Mouse (Mus musculus) spleen, adult 2 months (tissue): ENCODE data around the gene Ssu72. TPM values are rescaled to one million over a fixed set of nuclear protein-coding genes. Genes with fewer than 3 reads are reported as not detected.
A peak's percentile ranks its signal among the peaks of the same experiment; 100 is the strongest.

Experiments used
- DNase-seq, 2 experiments: peaks; one replicate each; pipeline versions ENCODE4 v3.0.0 to v3.0.0-alpha.2; 2012 to 2021; ENCODE audit warnings: low spot score in 2 of 2, low read depth in 1 of 2
- H3K27ac ChIP-seq: fragments of 200-500 bp; 2 replicates; pipeline ENCODE4 v1.5.1; 2012; ENCODE audit warnings: low read length, inconsistent platforms; ENCODE audit not compliant: insufficient read depth
- H3K27me3 ChIP-seq: fragments of 200-500 bp; 2 replicates; pipeline ENCODE4 v1.6.1; 2012; ENCODE audit warnings: mild to moderate bottlenecking, moderate library complexity, low read length, inconsistent platforms; ENCODE audit not compliant: control insufficient read depth, insufficient read depth
- H3K36me3 ChIP-seq: fragments of 200-500 bp; 2 replicates; pipeline ENCODE4 v1.6.1; 2012; ENCODE audit warnings: mild to moderate bottlenecking, low read length, inconsistent platforms; ENCODE audit not compliant: control insufficient read depth, insufficient read depth
- H3K4me1 ChIP-seq: fragments of 200-500 bp; 2 replicates; pipeline ENCODE4 v1.6.1; 2011; ENCODE audit warnings: inconsistent platforms; ENCODE audit not compliant: control insufficient read depth, insufficient read depth, insufficient read length
- H3K4me3 ChIP-seq: fragments of 200-500 bp; 2 replicates; pipeline ENCODE4 v1.5.1; 2011; ENCODE audit warnings: mild to moderate bottlenecking, inconsistent platforms; ENCODE audit not compliant: insufficient read depth, insufficient read length; ENCODE audit errors: extremely low read depth
- CTCF ChIP-seq: fragments of 200-500 bp; IDR thresholded peaks from 2 replicates; pipeline ENCODE4 v1.5.1; 2011; ENCODE audit warnings: mild to moderate bottlenecking, inconsistent platforms; ENCODE audit not compliant: insufficient read depth, insufficient read length, insufficient replicate concordance; ENCODE audit errors: extremely low read depth
- POLR2A ChIP-seq: fragments of 200-500 bp; IDR thresholded peaks from 2 replicates; pipeline ENCODE4 v1.6.1; 2011; ENCODE audit warnings: low read depth, low read length, inconsistent platforms
- WGBS: fragments of 180-500 bp; shearing (Covaris S2); methylation state at CpG from one replicate; pipeline ENCODE4 v1.1.7; 2018; 5-methylcytosine and 5-hydroxymethylcytosine counted together
- polyA plus RNA-seq: library from polyadenylated mRNA; depleted of rRNA; stranded (reverse); fragments of >200 nt; gene quantifications from 2 replicates; pipeline ENCODE4 v1.2.3, GENCODE M21; 2012

Ssu72 gene
- polyA plus RNA-seq, 1 experiment = 82.4 TPM

DNA sequence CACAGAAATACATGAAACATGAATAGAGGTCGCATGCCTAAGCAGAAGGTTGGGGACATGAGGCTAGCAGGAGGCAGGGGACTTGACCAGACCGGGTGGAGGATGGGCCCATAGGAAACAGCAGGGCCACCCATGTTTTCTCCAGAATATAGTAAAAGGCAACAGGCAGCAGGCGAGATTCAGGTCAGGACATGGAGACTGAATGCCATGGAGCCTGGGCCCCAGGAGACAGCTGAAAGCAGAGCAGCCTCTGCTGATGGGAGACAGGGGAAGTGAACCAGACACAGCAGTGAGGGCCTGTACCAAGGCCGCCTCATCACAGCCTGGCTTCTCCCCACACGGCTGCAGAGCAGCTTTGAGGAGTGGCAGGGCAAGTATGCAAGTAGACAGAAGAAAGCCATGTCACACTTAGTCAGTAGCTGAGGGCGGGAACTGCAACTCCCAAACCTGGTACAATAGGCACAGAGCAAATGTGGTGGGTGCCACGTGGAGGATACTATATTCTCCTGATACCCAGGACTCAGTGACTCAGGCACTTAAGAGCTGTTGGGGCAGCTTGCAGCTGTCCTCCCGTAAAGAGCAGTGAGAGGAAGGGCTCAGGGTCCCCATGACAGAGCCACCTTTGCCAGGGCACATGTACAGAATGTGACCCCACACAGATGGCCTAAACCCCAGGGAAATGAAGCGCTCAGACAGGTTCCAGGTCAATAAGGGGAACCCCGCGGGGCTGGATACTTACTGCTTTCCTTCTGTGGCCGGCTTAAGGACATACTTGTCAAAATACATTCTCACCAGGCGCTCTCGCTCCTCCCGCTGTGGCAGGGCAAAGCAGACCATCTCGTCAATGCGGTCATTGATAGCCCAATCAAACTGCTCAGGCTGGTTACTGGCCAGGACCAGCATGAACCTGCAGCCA lies 42.2 kb downstream of the Ssu72 start:
- 91% methylated on average over 17 of the region's 17 CpGs for WGBS
- H3K27ac ChIP-seq = no peak overlapping the region
- no peak for DNase-seq
- peaks cover 24% of the 10 kb centered on the region for H3K36me3 ChIP-seq
- H3K4me3 ChIP-seq = no peak overlapping the region
- no peaks in the 10 kb centered on the region for H3K27me3 ChIP-seq
- no peaks in the 10 kb centered on the region for H3K4me1 ChIP-seq
- TF ChIP-seq CTCF = no peak
- TF ChIP-seq POLR2A = no peak

- peaks cover 17% of the 10 kb centered on the region for H3K36me3 ChIP-seq
- 96% methylated on average over 12 of the region's 12 CpGs for WGBS
- H3K27me3 ChIP-seq = no peaks in the 10 kb centered on the region
- TF ChIP-seq POLR2A = no peak
- no peak for TF ChIP-seq CTCF
- no peak for DNase-seq
- peaks cover 4% of the 10 kb centered on the region; the same call in 1 of the 2 replicates for H3K4me1 ChIP-seq
- H3K4me3 ChIP-seq = no peak overlapping the region
- H3K27ac ChIP-seq = no peak overlapping the region
Observed at GRCm38 (mm10) chr4:155757011-155757410, 52.4 kb downstream of the Ssu72 start.

DNA sequence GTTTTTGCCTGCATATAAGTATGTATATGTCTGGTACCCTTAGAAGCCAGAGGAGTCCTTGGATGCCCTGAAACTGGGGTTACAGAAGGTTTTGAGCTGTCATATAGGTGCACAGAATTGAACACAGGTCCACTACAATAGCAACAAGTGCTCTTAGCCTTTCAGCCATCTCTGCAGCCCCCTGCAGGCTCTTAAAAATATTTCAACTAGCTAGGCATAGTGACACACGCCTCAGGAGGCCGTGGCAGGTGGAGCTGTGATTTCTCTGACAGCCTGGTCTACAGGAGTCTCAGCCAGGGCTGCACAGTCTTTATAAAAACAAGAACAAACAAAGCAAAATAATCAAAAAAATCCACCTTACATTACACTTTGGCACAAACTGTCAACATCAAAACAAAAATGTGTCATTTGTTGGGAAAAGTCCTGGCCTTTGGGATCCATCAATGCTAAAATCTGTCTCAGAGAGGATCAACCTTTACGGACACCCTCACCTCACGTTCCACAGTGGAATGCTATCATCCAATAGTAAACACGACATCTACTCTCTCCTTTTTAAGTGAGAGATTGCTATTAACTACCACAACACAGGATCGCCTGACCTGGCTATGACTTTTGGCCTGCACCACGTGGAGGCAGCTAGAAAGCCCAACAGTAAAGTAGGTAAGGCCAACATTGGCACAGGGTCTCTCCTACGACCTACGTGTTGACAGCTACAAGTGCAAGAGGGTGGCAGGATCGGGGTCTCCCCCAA lies 55.4 kb downstream of the Ssu72 start:
- Histone ChIP-seq H3K36me3 (peaks cover 6% of the 10 kb centered on the region), H3K27ac (no peak overlapping the region), H3K4me3 (peak overlapping the region; percentile 76), H3K27me3 (no peaks in the 10 kb centered on the region), H3K4me1 (peaks cover 4% of the 10 kb centered on the region; the same call in 1 of the 2 replicates)
- no peak for TF ChIP-seq POLR2A
- DNase-seq = peak; percentile 24 to 31
- 2% methylated on average over 10 of the region's 10 CpGs for WGBS

GRCm38 (mm10) chr4:155760613-155761355 lies 56.2 kb downstream of the Ssu72 start, which contains the start of gene Atad3a:
Atad3a (minus strand) TSS chr4:155761093.
- DNase-seq = peak; percentile 86 to 94
- Histone ChIP-seq H3K4me1 (peaks cover 4% of the 10 kb centered on the region; the same call in 1 of the 2 replicates), H3K4me3 (peak within 1 kb of the TSS; percentile 76), H3K27ac (no peak within 1 kb of the TSS), H3K36me3 (peaks cover 5% of the 10 kb centered on the region), H3K27me3 (no peaks in the 10 kb centered on the region)
- peak; percentile 48 for TF ChIP-seq POLR2A
- no peak for TF ChIP-seq CTCF
- 1% methylated on average over 68 of the region's 68 CpGs for WGBS

DNA sequence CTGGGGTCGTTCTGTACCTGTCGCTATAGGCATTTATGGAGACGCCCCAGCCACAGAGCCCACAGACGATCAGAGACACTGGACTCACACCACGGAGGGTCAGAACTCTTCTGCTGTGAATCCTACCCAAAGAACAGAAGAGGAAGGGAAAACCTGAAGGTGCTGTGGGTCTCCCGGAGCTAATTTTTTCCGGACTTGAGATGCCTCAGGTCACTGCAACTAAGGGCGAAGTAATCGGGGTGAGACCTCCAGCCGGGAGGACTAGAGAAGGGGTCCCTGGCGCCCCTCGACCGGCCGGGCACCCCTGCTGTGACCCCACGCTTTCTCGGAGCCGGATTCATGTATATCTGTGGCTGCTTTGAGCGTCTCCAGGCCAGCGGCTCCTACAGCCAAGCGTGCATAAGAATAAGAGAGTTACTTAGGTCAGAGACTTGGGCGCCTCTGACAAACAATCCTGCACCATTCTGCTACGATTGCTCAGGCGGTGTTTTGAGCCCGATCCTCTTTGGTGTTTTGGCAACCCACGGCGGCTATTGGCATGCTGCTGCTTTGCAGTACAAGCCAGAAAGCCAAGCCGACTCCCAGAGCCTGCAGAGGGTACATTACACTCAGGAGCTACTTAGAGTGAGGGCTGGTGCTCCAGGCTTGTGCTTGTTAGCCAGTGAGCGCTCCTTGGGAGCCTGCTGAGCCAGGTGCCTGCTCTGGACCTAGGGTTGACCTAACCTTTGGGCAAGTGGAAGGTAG lies 56.9 kb downstream of the Ssu72 start:
- peaks cover 4% of the 10 kb centered on the region; the same call in 1 of the 2 replicates for H3K4me1 ChIP-seq
- WGBS = 3% methylated on average over 28 of the region's 28 CpGs
- H3K27ac ChIP-seq = no peak overlapping the region
- H3K36me3 ChIP-seq = no peaks in the 10 kb centered on the region; the same call in 1 of the 2 replicates
- no peak for TF ChIP-seq CTCF
- TF ChIP-seq POLR2A = no peak
- no peaks in the 10 kb centered on the region for H3K27me3 ChIP-seq
- peak overlapping the region; percentile 58 for H3K4me3 ChIP-seq
- DNase-seq = no peak

DNA sequence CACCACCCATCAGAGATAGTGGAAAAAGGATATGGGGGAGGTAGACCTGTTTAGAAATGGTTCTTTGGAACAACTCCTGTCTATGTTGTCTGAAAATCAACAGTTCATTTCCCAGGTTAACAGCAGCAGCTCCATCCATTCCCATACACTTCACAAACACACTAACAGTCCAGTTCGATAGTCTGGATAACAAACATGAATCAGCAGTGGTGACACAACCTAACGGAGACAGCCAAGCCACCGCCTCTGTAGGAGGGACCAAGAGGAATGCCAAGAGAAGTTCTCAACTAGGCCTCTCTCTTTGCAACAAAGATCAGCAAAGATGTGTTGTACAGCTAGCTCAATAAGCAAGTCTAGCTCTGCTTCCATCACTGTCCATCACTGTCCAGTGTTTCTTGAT lies 57.8 kb downstream of the Ssu72 start:
- no peaks in the 10 kb centered on the region for H3K36me3 ChIP-seq
- peaks cover 4% of the 10 kb centered on the region; the same call in 1 of the 2 replicates for H3K4me1 ChIP-seq
- TF ChIP-seq POLR2A (no peak), CTCF (no peak)
- no peak overlapping the region for H3K4me3 ChIP-seq
- no peaks in the 10 kb centered on the region for H3K27me3 ChIP-seq
- 90% methylated on average over 3 of the region's 3 CpGs for WGBS
- no peak overlapping the region for H3K27ac ChIP-seq
- no peak for DNase-seq
